Mouse (Mus musculus) stomach, embryonic 15.5 days (tissue): ENCODE data around the gene Ing5. TPM values are rescaled to one million over a fixed set of nuclear protein-coding genes. Genes with fewer than 3 reads are reported as not detected.
A peak's percentile ranks its signal among the peaks of the same experiment; 100 is the strongest.
"Not testable (repeated sequence)": the region's sequence is repeated elsewhere in the genome, so short reads cannot be mapped to it uniquely, and the experiment has no call there.

Source experiments
- ATAC-seq: fragments of 200-750 bp; cut with Nextera tagmentation; 2 replicates; pipeline ENCODE4 v1.8.0; 2017; ENCODE audit warnings: low read depth, moderate number of reproducible peaks, moderate TSS enrichment; ENCODE audit not compliant: insufficient read depth, low FRiP score
- H3K27ac ChIP-seq: fragments of 300-500 bp; sonication (generic); 2 replicates; pipeline ENCODE4 v1.5.1; 2015; ENCODE audit warnings: mild to moderate bottlenecking, inconsistent platforms
- H3K27me3 ChIP-seq: fragments of 300-500 bp; sonication (generic); replicated peaks from 2 replicates; pipeline ENCODE4 v1.6.1; 2015; ENCODE audit warnings: inconsistent platforms
- H3K36me3 ChIP-seq: fragments of 300-500 bp; sonication (generic); 2 replicates; pipeline ENCODE4 v1.6.1; 2015; ENCODE audit warnings: inconsistent platforms
- H3K4me1 ChIP-seq: fragments of 300-500 bp; sonication (generic); 2 replicates; pipeline ENCODE4 v1.6.1; 2015; ENCODE audit warnings: inconsistent platforms
- H3K4me2 ChIP-seq: fragments of 300-500 bp; sonication (generic); 2 replicates; pipeline ENCODE4 v1.6.1; 2015; ENCODE audit warnings: mild to moderate bottlenecking, inconsistent platforms
- H3K4me3 ChIP-seq: fragments of 300-500 bp; sonication (generic); replicated peaks from 2 replicates; pipeline ENCODE4 v1.5.1; 2015; ENCODE audit warnings: inconsistent platforms
- H3K9ac ChIP-seq: fragments of 300-500 bp; sonication (generic); 2 replicates; pipeline ENCODE4 v1.6.1; 2015; ENCODE audit warnings: inconsistent platforms
- H3K9me3 ChIP-seq: fragments of 300-500 bp; sonication (generic); 2 replicates; pipeline ENCODE4 v1.6.1; 2016; ENCODE audit warnings: inconsistent platforms
- WGBS: fragments of 180-500 bp; shearing (Covaris S2); methylation state at CpG from one replicate; pipeline ENCODE4 v1.1.7; 2015; 5-methylcytosine and 5-hydroxymethylcytosine counted together
- polyA plus RNA-seq: library from polyadenylated mRNA; unstranded; fragments of >200 nt; fragmentation: Nextera tagmentation; extraction: Ambion mirVana; gene quantifications from 2 replicates; pipeline ENCODE4 v1.2.1, GENCODE M21; 2015

Ing5 gene
- polyA plus RNA-seq, 1 experiment from 2014 or later: 18.3 TPM

DNA sequence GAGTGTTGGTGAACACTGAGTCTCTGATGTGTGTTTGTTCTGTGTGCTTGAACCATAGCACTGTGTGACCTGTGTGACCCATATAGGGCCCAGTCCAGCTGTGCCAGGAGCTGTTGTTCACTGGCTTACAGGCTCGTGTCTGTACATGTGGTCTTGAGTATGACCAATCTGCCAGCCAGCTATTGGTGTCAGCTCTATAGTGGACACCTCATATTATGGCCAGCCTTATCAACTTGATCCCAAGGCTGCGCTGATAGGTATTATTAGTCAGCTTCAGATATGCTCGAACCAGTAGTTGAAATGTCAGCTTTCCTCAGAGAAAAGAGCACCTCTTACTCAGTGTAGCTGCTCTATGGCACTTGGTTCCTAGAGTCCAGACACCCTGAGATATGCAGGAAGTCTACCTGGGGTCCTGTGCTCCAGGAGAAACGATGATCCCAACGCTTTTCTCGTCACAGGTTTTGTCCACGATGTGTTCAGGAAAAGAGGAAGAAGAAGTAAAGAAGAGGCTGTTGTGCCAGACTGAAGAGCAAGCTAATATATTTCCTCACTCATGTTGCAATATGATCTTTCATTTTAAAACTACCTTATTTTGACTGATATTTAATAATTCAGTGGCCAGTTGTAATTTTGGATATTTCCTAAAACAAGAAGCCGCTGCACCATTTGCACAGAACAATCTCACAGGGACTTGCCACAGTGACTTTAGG lies 14.2 kb downstream of the Ing5 start:
- Histone ChIP-seq H3K4me1 (no peaks in the 10 kb centered on the region), H3K27me3 (no peaks in the 10 kb centered on the region), H3K9me3 (no peaks in the 10 kb centered on the region), H3K36me3 (peaks cover 74% of the 10 kb centered on the region), H3K27ac (no peak overlapping the region), H3K4me2 (no peak overlapping the region), H3K4me3 (no peak overlapping the region), H3K9ac (no peak overlapping the region)
- 93% methylated on average over 8 of the region's 8 CpGs for WGBS
- no peak for ATAC-seq

DNA sequence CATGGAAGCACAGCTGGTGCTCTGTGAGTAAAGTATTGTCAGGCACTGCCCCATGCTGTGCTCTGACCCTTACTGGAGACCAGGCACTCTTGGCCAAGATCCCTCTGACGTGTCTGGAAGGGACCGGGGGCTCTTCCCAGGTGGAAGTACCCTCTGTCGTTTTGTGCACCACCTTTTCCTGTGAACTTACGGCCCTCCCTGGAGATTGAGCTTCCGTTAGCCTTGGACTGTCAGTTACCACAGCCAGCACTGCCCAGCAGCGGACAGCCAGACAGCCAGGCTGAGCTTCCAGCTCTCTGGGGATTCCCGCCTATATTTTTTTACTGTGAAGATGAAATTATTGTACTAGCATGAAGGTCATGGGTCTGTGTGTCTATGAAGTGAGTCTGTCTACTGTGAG lies 15.0 kb downstream of the Ing5 start:
- Histone ChIP-seq H3K9ac (no peak overlapping the region), H3K4me2 (no peak overlapping the region), H3K9me3 (no peaks in the 10 kb centered on the region), H3K27me3 (no peaks in the 10 kb centered on the region), H3K4me3 (no peak overlapping the region), H3K4me1 (no peaks in the 10 kb centered on the region), H3K36me3 (peaks cover 67% of the 10 kb centered on the region), H3K27ac (no peak overlapping the region)
- WGBS: 91% methylated on average over 7 of the region's 7 CpGs
- ATAC-seq: no peak

DNA sequence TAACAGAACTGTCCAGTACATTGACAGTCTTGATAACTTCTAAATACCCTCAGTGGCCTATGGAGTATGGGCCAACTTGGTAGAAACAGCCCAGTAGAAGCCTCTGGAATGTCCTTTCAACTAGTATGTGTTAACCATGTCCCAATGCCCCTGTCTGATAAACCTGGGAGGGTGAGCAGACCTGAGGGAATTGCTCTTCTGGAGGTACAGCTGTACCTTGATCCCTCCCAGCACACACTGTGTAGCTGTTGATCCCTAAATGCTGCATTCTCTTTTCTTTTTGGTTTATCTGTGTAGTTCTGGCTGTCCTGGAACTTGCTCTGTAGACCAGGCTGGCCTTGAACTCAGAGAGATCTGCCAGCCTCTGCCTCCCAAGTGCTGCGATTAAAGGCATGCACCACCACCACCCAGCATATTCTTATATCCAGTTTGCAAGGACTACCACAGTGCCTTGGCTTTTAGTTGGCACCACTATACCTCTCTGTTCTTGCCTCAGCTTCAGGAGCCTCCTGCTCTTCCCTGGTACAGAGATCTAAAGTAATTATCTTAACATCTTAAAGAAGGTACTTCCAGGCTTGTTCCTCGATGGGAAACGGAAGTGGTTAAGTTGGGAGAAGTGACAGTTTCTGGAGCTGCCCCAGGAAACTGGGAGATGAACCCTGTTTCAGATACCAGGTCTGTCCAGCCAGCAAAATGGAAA lies 20.2 kb downstream of the Ing5 start:
- WGBS: 64% methylated on average over 3 of the region's 3 CpGs
- no peaks in the 10 kb centered on the region for H3K9me3 ChIP-seq
- ATAC-seq: no peak
- H3K27me3 ChIP-seq: no peaks in the 10 kb centered on the region
- peaks cover 7% of the 10 kb centered on the region; the same call in 1 of the 2 replicates for H3K4me1 ChIP-seq
- no peak overlapping the region for H3K9ac ChIP-seq
- H3K36me3 ChIP-seq: peaks cover 18% of the 10 kb centered on the region
- H3K4me2 ChIP-seq: no peak overlapping the region
- H3K4me3 ChIP-seq: no peak overlapping the region
- peak overlapping the region; percentile 97; the same call in 1 of the 2 replicates for H3K27ac ChIP-seq

DNA sequence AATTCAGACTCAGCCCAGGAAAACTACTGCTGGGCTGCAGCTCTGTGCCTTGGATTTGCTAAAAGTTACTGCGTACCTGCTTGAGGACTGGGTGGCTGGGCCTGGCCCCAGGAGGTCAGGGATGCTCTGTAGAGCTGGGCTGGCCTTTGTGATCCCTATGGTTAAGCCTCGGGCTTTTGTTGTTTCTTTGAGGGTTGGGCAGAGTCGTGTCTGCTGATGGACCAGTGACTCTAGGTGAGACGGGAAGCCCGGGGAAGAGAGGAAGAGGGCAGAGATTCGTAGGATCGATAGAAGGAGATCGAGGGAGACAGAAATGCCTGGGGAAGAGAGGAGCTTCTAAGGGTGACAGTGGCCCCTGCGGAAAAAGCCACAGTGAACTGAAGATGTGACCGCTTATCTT lies 20.8 kb downstream of the Ing5 start, which contains the start of gene D2hgdh:
TSS of gene D2hgdh (plus strand) at position 301 of the 400 bp plus-strand sequence.
- 6% methylated on average over 10 of the region's 10 CpGs for WGBS
- Histone ChIP-seq H3K4me2 (peak within 1 kb of the TSS; percentile 73), H3K27me3 (no peaks in the 10 kb centered on the region), H3K9me3 (no peaks in the 10 kb centered on the region), H3K27ac (peak within 1 kb of the TSS; percentile 97), H3K4me1 (peaks cover 7% of the 10 kb centered on the region; the same call in 1 of the 2 replicates), H3K9ac (peak within 1 kb of the TSS; percentile 49), H3K4me3 (peak within 1 kb of the TSS; percentile 57), H3K36me3 (peaks cover 11% of the 10 kb centered on the region)
- ATAC-seq: 0 out of 2 replicates have a peak, but pooled peaks have one; percentile 0

DNA sequence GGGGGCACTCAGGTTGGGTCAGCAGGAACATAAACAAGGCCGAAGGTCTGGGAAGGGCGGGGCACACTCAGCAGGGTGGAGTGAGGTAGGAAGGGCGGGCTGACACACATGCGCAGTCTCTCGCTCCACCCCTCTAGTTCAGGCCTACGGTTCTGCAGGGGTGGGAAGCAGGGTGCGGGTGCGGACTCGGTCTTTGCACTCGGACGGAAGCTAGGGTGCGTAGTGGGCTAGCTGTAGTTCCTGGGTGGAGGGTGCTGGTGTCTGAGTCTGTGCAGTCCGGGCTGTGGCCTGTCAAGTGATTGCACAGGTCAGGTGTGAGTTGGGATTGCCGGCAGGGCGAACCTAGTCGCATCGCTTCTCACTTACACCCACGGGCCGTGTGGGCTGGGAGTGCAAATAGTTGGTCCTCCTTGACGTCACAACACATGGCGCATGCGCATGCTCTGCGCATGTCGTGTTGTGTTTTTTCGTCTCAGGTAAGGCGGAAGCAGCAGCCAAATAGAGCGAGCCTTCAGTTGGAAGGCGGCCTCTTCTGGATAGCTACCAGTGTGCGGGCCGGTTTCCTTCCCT lies 21.4 kb downstream of the Ing5 start:
- Histone ChIP-seq H3K27me3 (no peaks in the 10 kb centered on the region), H3K9me3 (no peaks in the 10 kb centered on the region), H3K9ac (peak overlapping the region; percentile 49), H3K4me1 (peaks cover 7% of the 10 kb centered on the region; the same call in 1 of the 2 replicates), H3K27ac (peak overlapping the region; percentile 97), H3K36me3 (peaks cover 9% of the 10 kb centered on the region; the same call in 1 of the 2 replicates), H3K4me2 (peak overlapping the region; percentile 73), H3K4me3 (peak overlapping the region; percentile 57)
- WGBS: under 1% methylated on average over 30 of the region's 30 CpGs
- peak; percentile 99 for ATAC-seq

DNA sequence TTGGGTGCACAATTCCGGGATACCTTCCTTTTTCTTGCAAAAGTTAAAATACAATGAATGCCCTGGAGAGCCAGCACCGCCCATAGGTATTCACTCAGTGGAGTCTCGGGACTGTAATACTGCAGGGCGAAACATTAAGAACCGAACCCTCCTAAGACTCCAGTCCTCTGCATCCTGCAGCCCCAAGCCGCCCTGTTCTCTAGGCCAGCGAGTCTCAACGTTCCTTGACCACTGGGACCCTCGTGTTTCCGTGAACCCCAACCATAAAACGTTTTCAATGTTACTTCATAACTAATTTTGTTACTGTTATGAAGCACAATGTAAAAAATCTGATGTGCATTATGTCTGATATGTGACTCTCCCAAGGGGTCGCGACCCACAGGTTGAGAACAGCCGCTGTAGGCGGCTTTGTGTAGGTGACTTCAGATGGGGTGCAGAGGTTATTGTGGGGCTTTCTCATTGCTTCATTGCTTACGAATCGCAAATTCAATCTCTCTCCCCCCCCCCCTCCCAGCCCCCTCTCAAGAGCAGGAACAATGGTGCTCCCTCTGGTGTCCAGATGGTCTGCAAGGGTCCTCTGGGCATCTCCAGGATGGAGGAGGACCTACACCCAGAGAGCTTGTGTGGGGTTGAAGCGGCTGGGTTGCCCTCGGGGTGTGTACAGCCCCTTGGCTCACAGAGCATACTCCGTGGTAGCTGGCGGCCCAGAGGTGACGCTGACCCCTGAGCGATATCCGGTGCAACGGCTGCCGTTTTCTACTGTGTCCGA lies 22.2 kb downstream of the Ing5 start:
- no peaks in the 10 kb centered on the region for H3K9me3 ChIP-seq
- no peaks in the 10 kb centered on the region for H3K27me3 ChIP-seq
- H3K27ac ChIP-seq: peak overlapping the region; percentile 97
- H3K4me3 ChIP-seq: peak overlapping the region; percentile 57
- peak overlapping the region; percentile 73 for H3K4me2 ChIP-seq
- WGBS: 39% methylated on average over 27 of the region's 27 CpGs
- ATAC-seq: no peak
- H3K4me1 ChIP-seq: peaks cover 7% of the 10 kb centered on the region; the same call in 1 of the 2 replicates
- peaks cover 6% of the 10 kb centered on the region; the same call in 1 of the 2 replicates for H3K36me3 ChIP-seq
- peak overlapping the region; percentile 43; the same call in 1 of the 2 replicates for H3K9ac ChIP-seq

DNA sequence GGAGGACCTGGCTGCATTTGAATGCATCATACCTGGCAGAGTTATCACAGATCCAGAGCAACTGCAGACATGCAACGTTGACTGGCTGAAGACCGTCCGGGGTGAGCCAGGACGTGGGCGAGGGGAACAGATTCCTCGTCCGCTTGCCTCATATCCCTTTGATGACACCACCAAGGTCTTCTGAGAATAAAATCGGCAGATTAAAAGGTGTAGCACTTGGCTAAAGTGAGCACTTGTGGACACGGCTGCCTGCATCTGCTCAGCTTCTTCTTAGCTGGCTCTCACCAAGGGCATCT lies 22.7 kb downstream of the Ing5 start:
- H3K9ac ChIP-seq: no peak overlapping the region
- 93% methylated on average over 9 of the region's 9 CpGs for WGBS

DNA sequence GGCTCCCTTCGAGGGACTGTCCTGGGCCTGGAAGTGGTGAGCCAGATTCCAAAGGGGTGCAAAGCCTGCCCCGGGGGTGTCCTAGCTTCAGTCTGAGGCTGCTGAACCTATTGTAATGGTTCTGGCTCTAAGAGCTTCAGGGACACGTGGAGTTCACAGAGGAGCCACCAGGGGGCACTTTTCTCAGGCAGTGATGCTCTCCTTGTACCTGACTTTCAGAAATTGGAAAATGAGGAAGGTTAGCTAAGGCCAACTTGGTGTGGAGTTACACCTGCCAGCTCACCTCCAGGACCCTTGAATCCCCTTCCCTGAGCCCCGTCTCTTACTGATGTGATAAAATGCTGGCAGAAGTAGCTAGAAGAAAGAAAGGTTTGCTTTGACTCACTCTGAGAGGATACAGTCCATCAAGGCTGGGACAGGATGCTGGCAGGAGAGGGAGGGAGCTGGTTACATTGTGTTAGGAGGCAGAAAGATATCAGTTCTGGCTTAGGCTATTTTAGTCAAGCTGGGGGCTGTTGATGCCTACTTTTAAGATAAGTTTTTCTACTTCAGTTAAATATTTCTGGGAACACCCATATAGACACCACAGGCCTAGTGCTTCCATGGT lies 29.1 kb downstream of the Ing5 start:
- WGBS: 63% methylated on average over 4 of the region's 4 CpGs
- not testable (repeated sequence) for H3K9me3 ChIP-seq, H3K27me3 ChIP-seq, H3K4me3 ChIP-seq, H3K36me3 ChIP-seq, H3K4me1 ChIP-seq, H3K4me2 ChIP-seq, H3K27ac ChIP-seq, ATAC-seq, H3K9ac ChIP-seq

More for the DNA sequence above, 22.7 kb downstream of the Ing5 start:
- no peak for ATAC-seq
- H3K27me3 ChIP-seq: no peaks in the 10 kb centered on the region
- H3K4me2 ChIP-seq: peak overlapping the region; percentile 73
- no peak overlapping the region for H3K27ac ChIP-seq
- peaks cover 7% of the 10 kb centered on the region; the same call in 1 of the 2 replicates for H3K4me1 ChIP-seq
- H3K36me3 ChIP-seq: 0 out of 2 replicates have a peak, but pooled peaks cover under 1% of the 10 kb centered on the region
- no peak overlapping the region for H3K4me3 ChIP-seq
- no peaks in the 10 kb centered on the region for H3K9me3 ChIP-seq

DNA sequence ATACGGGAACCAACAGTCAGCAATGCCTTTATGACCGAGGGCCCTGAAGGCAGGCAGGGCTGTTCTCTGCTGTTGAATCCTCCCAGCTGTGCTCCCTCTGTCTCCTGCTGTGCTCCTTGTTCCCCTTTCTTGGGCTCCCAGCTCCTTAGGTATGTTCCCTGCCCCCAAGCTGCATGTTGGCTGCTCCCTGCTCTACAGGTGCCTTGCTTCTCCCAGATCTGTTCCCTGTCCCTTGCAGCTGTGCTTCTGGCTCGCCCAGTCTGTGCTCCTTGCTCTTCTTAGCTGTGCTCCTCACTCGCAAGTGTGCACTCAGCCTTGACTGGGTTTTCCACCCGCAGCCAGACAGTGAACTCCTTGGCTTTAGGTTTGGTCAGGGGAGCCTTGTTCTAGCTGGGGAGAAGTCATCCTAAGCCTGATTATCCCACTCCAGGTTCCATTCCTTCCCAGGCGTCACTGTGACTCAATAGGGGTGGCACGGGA lies 30.9 kb downstream of the Ing5 start:
- WGBS: 76% methylated on average over 7 of the region's 7 CpGs
- no peaks in the 10 kb centered on the region; the same call in 1 of the 2 replicates for H3K36me3 ChIP-seq
- ATAC-seq: no peak
- no peak overlapping the region for H3K9ac ChIP-seq
- H3K27ac ChIP-seq: no peak overlapping the region
- H3K27me3 ChIP-seq: no peaks in the 10 kb centered on the region
- no peaks in the 10 kb centered on the region for H3K9me3 ChIP-seq
- H3K4me2 ChIP-seq: no peak overlapping the region
- no peaks in the 10 kb centered on the region for H3K4me1 ChIP-seq
- H3K4me3 ChIP-seq: no peak overlapping the region

DNA sequence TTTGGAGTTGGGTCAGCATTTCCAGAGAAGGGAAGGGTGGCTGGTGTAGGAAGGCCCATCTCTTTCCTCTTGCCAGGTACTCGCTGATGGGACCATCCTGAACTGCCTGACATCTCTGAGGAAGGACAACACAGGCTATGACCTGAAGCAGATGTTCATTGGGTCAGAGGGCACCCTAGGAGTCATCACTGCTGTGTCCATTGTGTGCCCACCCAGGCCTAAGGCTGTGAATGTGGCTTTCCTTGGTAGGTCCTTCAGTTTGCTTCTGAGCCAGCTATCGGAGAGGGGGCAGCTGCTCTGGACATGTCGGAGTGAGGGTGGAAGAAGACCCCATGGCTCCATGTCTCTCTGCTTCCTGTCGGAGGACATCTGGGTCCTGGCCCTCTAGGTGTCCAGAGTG lies 31.4 kb downstream of the Ing5 start:
- Histone ChIP-seq H3K4me2 (no peak overlapping the region), H3K4me3 (no peak overlapping the region), H3K36me3 (no peaks in the 10 kb centered on the region; the same call in 1 of the 2 replicates), H3K9ac (no peak overlapping the region), H3K9me3 (no peaks in the 10 kb centered on the region), H3K4me1 (no peaks in the 10 kb centered on the region), H3K27ac (no peak overlapping the region), H3K27me3 (no peaks in the 10 kb centered on the region)
- WGBS: 92% methylated on average over 4 of the region's 4 CpGs
- no peak for ATAC-seq

DNA sequence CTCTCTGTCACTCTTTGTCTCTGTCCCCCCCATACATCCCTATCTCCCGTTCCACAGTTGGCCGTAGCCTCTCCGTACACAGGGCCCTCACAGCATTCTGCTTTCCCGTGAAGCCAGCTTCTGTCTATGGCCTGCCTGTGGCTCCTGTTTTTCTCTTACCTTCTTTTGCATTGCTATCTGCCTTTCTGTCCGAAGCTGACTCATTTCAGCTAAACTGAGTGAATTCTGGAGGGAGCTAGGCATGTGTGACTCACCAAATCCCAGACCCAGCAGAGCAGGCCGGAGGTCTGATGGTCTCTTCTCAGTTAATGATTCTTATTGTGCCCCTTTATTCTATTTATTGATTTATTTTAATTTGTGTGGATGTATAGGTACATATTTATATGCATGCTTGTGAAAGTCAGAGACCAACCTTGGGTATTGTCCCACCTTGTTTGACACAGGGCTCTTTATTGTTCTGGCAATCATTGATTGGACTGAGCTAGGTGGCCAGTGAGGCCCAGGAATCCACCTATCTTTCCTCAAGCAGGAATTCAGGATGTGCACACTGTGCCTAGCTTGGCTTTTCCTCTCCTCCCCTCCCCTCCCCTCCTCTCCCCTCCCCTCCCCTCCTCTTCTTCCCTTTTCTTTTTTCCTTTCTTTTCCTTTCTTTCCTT lies 32.2 kb downstream of the Ing5 start:
- Histone ChIP-seq H3K9ac (no peak overlapping the region), H3K27ac (no peak overlapping the region), H3K4me3 (no peak overlapping the region), H3K36me3 (no peaks in the 10 kb centered on the region; the same call in 1 of the 2 replicates), H3K27me3 (no peaks in the 10 kb centered on the region), H3K9me3 (no peaks in the 10 kb centered on the region), H3K4me2 (no peak overlapping the region), H3K4me1 (no peaks in the 10 kb centered on the region)
- ATAC-seq: no peak
- 83% methylated on average over 6 of the region's 6 CpGs for WGBS
